Mouse (Mus musculus) layer of hippocampus, adult 2 months (tissue): ENCODE measurements around the gene Cryab. TPM values are rescaled to one million over a fixed set of nuclear protein-coding genes. Genes with fewer than 3 reads are reported as not detected.

Source experiments
- DNase-seq, 2 experiments: peaks; one replicate each; pipeline ENCODE4 v3.0.0; 2022; ENCODE audit warnings: low spot score in 2 of 2
- H3K27ac ChIP-seq: fragments of 200-600 bp; 2 replicates; pipeline ENCODE4 v1.8.1; 2022
- H3K4me3 ChIP-seq: fragments of 200-600 bp; 2 replicates; pipeline ENCODE4 v1.8.1; 2022; ENCODE audit warnings: mild to moderate bottlenecking
- CTCF ChIP-seq: fragments of 200-600 bp; conservative IDR thresholded peaks from 2 replicates; pipeline ENCODE4 v1.8.1; 2022; ENCODE audit warnings: antibody characterized with exemption, mild to moderate bottlenecking, moderate library complexity
- long read RNA-seq, 2 experiments: library from polyadenylated mRNA; stranded (forward); transcript quantifications; one replicate each; pipeline ENCODE4 v2.0.0; 2021; ENCODE audit warnings: borderline mapping rate in 2 of 2
- total RNA-seq, 2 experiments: library from RNA; stranded (reverse); gene quantifications; 2 replicates each; pipeline ENCODE4 v1.2.3; 2021

Gene Cryab
- 100 to 1,000 TPM; 117 to 119 TPM for total RNA-seq
- long read RNA-seq, experiment 1, transcript Cryab-205 (4 exons, 836 nt): minor isoform, 7 of 63 reads
- long read RNA-seq, experiment 1, transcript Cryab-201 (3 exons, 946 nt): major isoform, 55 of 63 reads
- long read RNA-seq, experiment 1, partial matches to known transcripts: 0 of 63 reads
- long read RNA-seq, experiment 1, other reads (novel, unspliced or antisense): 1 of 63 reads
- long read RNA-seq, experiment 2, transcript Cryab-201 (3 exons, 946 nt): major isoform, 91 of 105 reads
- long read RNA-seq, experiment 2, transcript Cryab-205 (4 exons, 836 nt): minor isoform, 11 of 105 reads
- long read RNA-seq, experiment 2, partial matches to known transcripts: 0 of 105 reads
- long read RNA-seq, experiment 2, other reads (novel, unspliced or antisense): 3 of 105 reads

GRCm38 (mm10) chr9:50751323-50751722 is at the start of gene Cryab:
Gene Cryab (plus strand): TSS chr9:50751325.
- peak within 1 kb of the TSS; percentile 52; the same call in 1 of the 2 replicates for H3K4me3 ChIP-seq
- peak within 1 kb of the TSS; percentile 90 for H3K27ac ChIP-seq
- TF ChIP-seq CTCF: no peak
- DNase-seq: no peak

GRCm38 (mm10) chr9:50704907-50705306 is 46.2 kb upstream of the Cryab start:
- no peak for DNase-seq

GRCm38 (mm10) chr9:50709108-50709507 is 42.0 kb upstream of the Cryab start:
- TF ChIP-seq CTCF: peak; percentile 85
- DNase-seq: peak in 1 of 2 experiments; percentile 47
- Histone ChIP-seq H3K4me3 (no peak overlapping the region), H3K27ac (no peak overlapping the region)

More at GRCm38 (mm10) chr9:50704907-50705306, 46.2 kb upstream of the Cryab start:
- no peak for TF ChIP-seq CTCF
- Histone ChIP-seq H3K4me3 (no peak overlapping the region), H3K27ac (no peak overlapping the region)

GRCm38 (mm10) chr9:50711337-50711736 is 39.8 kb upstream of the Cryab start:
- no peak overlapping the region for H3K27ac ChIP-seq
- DNase-seq: no peak
- no peak overlapping the region for H3K4me3 ChIP-seq
- no peak for TF ChIP-seq CTCF

- TF ChIP-seq CTCF: no peak
- no peak overlapping the region for H3K4me3 ChIP-seq
- DNase-seq: no peak
- no peak overlapping the region for H3K27ac ChIP-seq
Measured at GRCm38 (mm10) chr9:50714188-50714587, 36.9 kb upstream of the Cryab start.

GRCm38 (mm10) chr9:50718878-50719277 is 32.2 kb upstream of the Cryab start:
- TF ChIP-seq CTCF: no peak
- DNase-seq: no peak
- Histone ChIP-seq H3K4me3 (no peak overlapping the region), H3K27ac (no peak overlapping the region)

- peak overlapping the region; percentile 51; the same call in 1 of the 2 replicates for H3K27ac ChIP-seq
- DNase-seq: no peak
- TF ChIP-seq CTCF: no peak
- H3K4me3 ChIP-seq: no peak overlapping the region
Measured at GRCm38 (mm10) chr9:50721061-50721460, 30.1 kb upstream of the Cryab start.

GRCm38 (mm10) chr9:50722451-50722911 is 28.6 kb upstream of the Cryab start:
- Histone ChIP-seq H3K4me3 (no peak overlapping the region), H3K27ac (peak overlapping the region; percentile 63)
- no peak for TF ChIP-seq CTCF
- peak in 1 of 2 experiments; percentile 34 for DNase-seq

- no peak for TF ChIP-seq CTCF
- no peak overlapping the region; the same call in 1 of the 2 replicates for H3K4me3 ChIP-seq
- DNase-seq: peak; percentile 75 to 77
- H3K27ac ChIP-seq: peak overlapping the region; percentile 63
Measured at GRCm38 (mm10) chr9:50723406-50723805, 27.7 kb upstream of the Cryab start.

- TF ChIP-seq CTCF: no peak
- Histone ChIP-seq H3K27ac (peak overlapping the region; percentile 63; the same call in 1 of the 2 replicates), H3K4me3 (no peak overlapping the region)
- no peak for DNase-seq
Measured at GRCm38 (mm10) chr9:50724147-50724546, 27.0 kb upstream of the Cryab start.

GRCm38 (mm10) chr9:50724661-50725330 is 26.3 kb upstream of the Cryab start:
- no peak overlapping the region for H3K27ac ChIP-seq
- TF ChIP-seq CTCF: no peak
- no peak overlapping the region for H3K4me3 ChIP-seq
- DNase-seq: no peak

GRCm38 (mm10) chr9:50725921-50726590 is 25.1 kb upstream of the Cryab start:
- H3K27ac ChIP-seq: peak overlapping the region; percentile 12; the same call in 1 of the 2 replicates
- no peak for TF ChIP-seq CTCF
- no peak for DNase-seq
- no peak overlapping the region for H3K4me3 ChIP-seq
